Mouse (Mus musculus) left cerebral cortex, postnatal 4 days (tissue): ENCODE measurements around the gene Isg20l2. TPM values are rescaled to one million over a fixed set of nuclear protein-coding genes. Genes with fewer than 3 reads are reported as not detected.
A peak's percentile ranks its signal among the peaks of the same experiment; 100 is the strongest.

Source experiments
- DNase-seq: peaks from one replicate; pipeline ENCODE4 v3.0.0-alpha.2; 2022
- intact Hi-C: fragments of 180-260 bp; cut with DNase I; formaldehyde crosslinking; loops from one replicate; pipeline ENCODE4 v1.15.1; 2025
- total RNA-seq, 2 experiments: library from RNA; stranded (reverse); gene quantifications; 2 replicates each; pipeline ENCODE4 v1.2.3; 2021

Gene Isg20l2
- total RNA-seq, 2 experiments from 2014 or later = 23.4 to 24.9 TPM

DNA sequence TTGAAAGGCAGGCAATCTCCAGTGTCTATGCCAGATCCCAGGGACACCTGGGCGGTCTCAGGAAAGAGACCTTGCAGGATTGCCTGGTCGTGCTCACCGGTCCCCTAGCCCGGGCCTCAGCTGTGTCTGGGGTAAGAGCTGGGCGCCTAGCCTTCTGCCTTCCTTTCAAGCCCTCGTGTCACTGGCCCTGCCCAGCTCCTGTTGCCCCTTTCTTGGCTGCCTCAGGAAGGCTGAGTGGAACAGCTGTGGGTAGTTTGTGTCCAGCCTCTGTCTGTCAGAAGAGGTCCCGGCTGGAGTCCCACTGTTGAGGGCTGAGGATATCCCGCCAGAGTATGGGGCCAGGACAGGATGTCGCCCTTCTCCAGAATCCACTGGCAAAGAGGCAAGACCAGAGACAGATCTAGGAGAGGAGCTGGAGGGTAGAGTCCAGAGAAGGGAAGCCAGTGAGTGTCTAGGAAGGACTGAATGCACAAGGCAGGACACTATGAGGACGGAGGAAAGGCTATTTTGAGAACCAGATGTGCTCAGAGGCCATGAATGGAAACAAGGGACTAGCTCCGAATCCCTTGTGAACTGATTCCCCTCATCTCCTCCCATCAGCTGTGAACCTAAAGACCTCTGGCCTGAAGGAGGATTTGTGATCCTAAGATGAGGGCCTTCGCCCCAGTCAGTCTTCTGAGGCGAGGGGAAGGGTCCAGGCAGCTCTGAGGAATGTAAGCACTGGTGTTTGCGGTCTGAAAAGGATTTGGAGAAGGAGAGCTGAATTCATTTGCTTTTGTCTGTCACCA is 43.7 kb downstream of the Isg20l2 start:
- DNase-seq = no peak
- intact Hi-C loops = loop anchor here (5.0 kb wide), 1 partner anchor 109 kb away; the partner anchor contains the start of gene Iqgap3

DNA sequence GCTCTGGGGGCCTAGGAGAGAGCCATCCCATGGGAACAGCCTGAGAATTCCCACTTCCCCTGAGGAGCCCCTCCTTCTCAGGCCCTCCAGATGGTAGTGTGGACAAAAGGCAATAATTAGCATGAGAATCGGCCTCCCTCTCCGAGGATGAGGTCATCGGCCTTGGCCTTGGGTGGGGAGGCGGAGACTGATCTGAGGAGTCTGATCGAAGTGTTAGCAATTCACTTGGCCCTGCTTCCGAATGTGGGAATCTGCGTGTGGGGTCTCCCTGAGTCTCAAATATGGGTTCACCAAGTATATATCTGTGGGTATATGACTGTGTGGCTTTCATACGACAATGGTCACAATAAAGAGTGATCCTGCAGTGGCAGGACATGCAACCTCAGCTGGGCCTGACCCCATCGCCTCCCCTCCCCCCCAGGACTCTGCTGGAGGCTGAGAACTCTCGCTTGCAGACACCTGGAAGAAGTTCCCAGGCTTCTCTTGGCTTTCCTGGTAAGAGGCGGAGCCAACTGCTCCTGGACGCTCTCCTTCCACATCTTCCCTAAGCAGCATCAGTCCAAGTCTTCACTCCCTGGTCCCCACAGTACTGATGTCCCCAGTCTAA is 44.4 kb downstream of the Isg20l2 start:
- intact Hi-C loops = loop anchor here (5.0 kb wide), 1 partner anchor 108 kb away; the partner anchor contains the start of gene Iqgap3
- DNase-seq = no peak

DNA sequence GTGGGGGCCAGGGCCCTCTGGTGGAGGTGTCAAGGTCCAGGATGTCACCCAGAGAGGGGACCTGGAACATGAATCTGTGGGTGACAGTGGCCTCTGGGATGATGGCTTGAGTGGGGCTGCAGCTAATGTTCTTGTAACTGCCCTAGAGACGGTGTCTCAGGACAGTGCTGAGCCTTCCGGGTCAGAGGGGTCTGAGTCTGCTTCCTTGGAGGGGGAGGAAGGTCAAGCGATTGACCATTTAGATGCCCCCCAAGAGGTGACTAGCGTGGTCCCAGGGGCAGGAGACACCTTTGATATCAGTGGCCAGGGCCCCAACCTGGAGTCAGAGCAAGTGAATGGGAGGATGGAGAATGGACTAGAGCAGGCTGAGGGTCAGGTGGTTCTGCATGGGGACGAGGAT is 49.4 kb downstream of the Isg20l2 start:
- intact Hi-C loops = no loop called here
- DNase-seq = no peak

DNA sequence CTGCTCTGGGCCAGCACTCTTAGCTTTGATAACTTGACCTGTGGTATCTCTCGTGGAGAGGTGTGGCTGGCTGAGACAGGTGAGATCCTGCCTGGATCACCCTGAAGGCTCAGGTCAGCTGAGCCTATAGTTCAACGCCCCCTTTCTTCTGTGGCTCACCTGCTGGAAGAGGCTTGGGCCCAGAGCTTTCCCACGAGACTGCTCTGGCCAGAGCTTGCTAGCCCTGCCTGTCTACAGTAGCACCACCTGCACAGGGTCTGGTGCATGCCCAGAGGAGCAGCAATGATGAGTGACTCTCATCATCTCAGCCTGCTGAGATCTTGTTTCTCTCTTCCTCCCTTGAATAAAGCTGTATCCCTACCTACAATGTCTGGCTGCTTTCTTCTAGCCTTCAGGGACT is 50.0 kb downstream of the Isg20l2 start:
- intact Hi-C loops = no loop called here
- DNase-seq = no peak

DNA sequence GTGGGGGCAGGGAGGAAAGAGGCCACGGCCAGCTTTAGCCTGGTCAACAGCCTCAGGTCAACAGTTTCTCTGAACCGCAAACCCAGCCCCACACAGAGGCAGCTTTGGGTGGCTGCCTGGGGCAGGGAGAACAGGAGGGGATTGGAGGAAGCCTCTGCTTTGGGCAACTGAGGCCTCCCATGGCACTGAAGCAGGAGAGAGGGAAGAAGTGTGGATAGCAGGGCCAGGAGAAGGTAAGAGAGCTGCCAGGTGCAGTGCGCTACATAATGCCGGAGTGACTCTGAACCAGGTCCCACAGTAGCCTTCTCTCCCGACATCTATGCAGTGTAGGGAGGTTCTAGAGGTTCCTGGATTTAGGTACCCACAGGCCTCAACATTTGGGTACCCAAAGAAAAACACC is 50.6 kb downstream of the Isg20l2 start:
- intact Hi-C loops = no loop called here
- DNase-seq = no peak

DNA sequence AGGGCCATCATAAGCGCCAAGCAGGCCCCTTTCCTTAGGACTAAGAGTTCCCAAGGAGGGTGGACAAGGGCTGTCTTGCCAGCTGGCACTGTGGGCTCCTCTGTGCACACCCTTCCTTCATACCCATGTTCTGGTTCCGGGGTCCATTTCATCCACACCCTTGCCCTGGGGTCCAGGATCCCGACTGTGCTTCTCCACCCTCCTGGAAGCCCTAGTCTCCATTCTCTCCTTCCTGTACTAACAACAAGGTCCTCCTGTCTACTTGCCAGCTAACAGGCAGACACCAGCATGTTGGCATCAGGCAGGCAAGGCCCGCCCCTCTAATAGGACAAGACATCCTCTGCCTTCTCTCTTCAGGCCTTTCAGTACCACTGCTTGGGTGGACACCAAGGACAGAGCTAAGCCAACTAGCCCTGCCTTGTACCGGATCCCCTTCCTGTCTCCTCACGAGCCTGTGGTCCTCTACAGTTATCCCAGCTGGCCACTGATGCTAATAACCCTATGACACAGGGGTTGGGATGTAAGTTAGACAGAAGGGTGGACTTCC is 51.2 kb downstream of the Isg20l2 start:
- intact Hi-C loops = no loop called here
- DNase-seq = no peak

DNA sequence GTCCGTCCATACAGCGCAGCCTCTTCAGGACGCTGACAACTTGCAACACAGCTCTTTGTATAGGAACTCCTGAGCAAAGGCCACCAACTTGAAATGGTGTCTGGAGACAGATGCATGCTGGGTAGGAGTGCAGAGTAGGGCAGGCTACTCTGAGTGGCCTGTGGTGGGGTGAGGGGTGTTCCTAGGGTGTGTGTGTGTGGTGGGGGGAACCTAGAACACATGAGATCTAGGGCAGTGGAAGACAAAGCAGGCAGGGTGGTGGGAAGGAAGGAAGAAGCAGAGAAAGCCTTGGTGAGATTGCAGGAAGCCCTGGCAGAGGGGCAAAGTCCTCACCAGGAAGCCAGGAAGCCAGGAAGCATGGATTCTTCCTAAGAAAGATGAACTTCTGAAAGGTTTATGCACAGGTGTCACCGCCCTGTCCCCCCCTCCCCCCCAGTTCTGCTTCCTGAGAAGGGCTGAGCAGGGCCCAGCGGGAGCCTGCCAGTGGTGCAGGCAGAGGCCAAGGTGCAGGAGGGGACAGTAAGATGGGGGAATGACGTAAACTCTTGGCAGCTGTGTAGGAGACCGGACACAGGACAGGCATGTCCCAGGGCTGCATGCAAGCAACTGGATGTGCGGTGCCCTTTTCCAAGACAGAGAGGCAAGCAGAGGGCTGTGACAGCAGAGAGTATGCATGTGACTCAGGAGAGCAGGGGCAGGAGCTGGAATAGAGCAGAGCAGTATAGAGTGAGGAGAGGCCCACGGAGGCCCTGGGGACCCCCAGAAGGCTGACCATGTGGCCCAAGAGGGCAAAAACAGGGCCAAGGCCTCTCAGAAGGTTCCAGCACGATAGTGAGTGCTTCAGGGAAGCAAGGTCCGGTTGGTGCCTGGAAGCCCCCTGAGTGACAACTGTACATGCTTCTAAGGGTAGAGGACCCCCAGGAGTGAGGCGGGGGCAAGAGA is 52.1 kb downstream of the Isg20l2 start:
- intact Hi-C loops = no loop called here
- DNase-seq = no peak

DNA sequence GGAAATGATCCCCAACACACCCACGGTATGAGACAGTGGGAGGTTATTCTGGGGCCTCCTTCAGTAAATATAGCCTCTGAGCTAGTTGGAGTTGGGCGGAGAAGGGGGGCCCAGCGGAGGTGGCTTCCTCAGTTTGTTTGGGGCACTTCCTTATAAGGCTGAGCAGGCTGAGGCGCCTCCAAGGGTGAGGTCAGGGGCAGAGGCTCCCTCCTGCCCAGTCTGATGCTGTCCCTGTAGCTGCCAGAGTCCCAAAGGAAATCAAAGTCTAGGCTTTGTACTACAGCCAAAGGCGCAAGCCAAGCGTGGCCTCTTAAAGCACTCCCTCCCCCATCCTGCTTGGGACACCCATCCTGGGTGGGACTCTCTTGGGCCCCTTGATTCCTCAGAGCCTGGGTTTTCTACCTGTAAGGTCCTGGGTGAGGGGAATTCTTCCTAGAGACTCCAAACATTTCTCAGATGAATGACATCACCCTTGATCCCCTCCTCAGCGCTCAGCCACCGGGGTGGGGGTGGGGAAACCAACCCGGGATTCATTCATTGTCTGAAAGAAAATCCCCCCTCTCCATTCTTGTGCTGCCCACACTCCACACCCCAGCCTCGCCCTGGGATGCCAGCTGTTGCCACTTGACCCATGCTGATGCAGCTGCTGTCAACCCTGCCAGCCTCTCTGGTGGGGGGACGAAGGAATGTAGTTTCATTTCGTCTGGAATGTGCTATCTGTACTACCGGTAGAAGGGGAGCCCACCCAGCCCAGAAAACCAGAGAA is 52.9 kb downstream of the Isg20l2 start:
- DNase-seq = no peak
- intact Hi-C loops = no loop called here

DNA sequence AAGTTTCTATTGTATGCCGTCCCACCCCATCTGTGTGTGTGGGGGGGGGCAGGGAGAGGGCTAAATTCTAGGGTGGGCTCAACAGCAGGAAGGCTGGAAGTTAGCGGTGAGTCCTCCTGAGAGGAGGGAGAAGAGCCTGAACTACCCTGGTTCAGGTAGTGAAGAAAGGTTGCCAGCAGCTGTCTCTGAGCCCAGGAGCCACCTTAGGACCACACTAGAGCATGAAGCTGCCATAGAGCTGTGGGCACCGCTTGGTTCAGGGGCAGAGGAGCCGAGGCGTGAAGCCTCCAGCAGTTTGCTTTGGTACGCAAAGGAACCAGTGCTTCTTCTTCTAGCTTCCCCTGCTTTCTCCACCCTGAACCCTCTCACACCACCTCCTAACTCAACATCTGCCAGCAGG is 53.5 kb downstream of the Isg20l2 start:
- intact Hi-C loops = no loop called here
- DNase-seq = no peak

DNA sequence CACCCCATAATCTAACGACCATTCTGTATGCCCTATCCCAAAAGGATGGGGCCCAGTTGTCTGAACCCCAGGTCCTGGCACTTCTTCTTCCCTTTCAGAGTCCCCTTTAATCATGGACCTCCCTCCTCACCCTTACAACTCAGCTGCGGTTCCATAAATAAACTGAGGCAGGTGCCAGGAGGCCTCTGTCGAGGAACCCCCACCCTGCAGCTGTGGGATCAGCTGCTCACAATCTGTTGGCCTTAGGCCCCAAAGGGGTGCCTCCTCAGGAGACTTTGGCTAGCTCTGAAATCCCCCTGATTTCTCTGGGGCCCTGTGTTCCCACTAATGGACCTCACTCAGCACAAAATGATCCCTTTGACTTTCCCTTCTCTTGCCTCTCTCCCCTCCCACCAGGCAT is 54.0 kb downstream of the Isg20l2 start:
- intact Hi-C loops = no loop called here
- DNase-seq = no peak

DNA sequence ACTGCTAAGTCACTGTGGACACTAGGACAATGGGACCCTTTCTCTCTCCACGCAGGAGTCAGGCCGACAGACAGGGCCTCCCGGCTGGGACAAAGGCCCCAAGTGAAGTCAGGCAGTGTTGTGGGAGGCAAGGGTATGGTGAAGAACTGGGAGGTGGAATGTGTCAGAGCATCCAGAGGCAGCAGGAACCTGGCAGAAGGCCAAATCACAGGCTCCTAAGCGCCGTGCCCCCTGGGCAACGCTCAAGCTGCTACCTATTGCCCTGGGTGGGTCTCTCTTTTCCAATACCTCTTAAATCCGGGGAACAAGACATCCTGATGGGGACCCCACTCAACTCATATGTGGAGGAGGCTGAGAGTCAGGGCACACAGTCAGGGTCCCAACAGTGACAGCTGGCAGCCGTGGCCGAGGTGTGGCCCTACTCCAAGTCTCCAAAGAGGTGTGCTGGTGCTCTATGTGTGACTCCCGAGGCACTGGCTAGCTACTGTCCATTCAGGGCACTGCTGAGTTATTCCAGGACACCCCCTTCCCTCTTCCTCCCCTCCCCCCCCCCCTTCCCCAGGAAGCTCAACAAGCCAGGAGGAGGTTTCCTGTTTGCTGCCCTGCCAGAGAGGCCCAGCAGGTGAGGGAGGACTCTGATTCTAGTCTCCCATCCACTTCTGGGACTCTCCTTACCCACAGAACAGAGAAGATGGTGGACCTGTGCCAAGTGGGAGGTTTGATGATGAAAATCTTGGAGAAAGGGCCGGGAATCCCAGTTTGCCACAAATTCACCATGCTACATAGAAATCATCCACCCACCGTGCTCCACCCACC is 55.6 kb downstream of the Isg20l2 start:
- intact Hi-C loops = loop anchor here (2.0 kb wide), 1 partner anchor 15 kb away; the partner anchor contains the start of gene Nes

DNA sequence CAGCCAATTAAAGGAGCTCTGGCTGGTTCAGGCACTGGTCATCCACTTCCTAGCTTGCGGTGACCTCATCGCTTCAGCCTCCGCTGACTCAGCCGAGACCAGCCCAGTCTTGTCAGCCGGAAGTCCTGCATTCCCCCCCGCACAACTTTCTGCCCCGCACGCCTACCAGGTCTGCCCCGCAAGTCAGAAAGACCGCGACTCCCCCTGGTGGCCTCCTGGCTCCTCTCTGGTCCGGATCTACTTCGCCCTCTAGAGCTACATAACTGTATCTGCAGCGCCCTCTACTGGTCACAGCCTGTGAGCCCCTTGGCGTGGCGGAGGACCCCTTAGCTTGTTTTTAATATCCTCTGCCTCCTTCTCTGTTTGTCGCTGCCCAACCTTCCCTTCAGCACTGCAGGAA is 56.8 kb downstream of the Isg20l2 start:
- intact Hi-C loops = loop anchor here (2.0 kb wide), 1 partner anchor 16 kb away; the partner anchor contains the start of gene Nes
- peak; percentile 99 for DNase-seq

More for the DNA sequence above, 55.6 kb downstream of the Isg20l2 start:
- no peak for DNase-seq

DNA sequence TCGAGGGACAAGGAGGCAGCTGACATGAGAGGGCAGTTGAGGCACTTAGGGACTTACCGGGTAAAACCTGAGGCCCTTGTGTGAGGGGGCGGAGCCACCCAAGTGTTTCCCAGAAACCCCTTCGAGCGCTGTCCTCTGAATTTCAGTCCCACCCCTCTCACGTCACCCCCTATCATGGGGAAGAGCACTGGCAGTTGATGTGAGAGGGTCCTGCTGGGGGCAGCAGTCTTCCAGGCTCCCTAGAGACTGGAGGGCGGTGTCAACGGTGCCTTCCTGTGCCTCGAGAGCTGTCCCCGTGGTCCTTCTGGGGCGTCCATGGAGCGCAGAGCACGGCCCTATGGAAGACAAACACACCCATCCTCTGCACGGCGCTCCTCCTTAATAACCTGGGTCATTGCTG is 57.5 kb downstream of the Isg20l2 start:
- DNase-seq = peak; percentile 59
- intact Hi-C loops = loop anchor here (2.0 kb wide), 1 partner anchor 17 kb away; the partner anchor contains the start of gene Nes

DNA sequence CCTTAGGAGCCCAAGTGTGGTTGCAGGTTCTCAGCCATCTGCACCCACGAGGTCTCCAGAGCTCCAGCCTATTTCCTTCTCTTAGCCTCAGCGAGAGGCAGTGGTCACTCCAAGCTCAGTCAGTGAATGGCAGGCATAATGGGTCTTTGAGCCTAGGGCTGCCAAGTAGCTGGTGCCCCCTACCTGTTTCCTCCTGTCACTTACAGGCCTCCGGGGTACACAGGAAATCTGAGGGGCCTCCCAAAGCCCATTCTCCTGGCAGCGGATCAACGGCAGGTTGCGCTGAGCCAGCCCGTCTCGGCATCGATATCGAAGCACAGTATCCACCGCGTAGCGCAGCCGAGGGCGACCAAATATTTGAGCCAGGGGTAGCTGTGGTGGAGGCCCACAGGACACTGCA is 58.0 kb downstream of the Isg20l2 start:
- DNase-seq = no peak
- intact Hi-C loops = no loop called here

DNA sequence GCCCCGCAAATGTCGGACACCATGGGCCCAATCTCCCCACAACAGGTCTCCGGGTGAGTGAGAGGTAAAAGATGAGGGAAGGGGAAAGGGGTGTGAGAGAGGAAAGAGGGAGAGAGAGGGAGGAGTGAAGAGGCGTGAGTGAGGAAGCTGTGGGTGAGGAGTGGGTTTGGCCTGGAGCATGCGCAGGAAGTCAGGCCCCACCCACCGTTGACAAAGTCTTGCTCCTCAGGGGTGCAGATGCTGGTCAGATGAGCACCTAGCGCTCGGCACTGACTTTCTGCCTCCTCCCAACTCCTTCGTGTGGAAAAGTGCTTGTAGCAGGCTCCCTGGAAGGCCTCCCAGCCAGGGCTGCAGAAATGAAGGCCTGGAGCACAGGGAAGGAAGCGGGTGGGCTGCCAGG is 59.8 kb downstream of the Isg20l2 start:
- intact Hi-C loops = no loop called here
- no peak for DNase-seq
